In the genomic region with DNA sequence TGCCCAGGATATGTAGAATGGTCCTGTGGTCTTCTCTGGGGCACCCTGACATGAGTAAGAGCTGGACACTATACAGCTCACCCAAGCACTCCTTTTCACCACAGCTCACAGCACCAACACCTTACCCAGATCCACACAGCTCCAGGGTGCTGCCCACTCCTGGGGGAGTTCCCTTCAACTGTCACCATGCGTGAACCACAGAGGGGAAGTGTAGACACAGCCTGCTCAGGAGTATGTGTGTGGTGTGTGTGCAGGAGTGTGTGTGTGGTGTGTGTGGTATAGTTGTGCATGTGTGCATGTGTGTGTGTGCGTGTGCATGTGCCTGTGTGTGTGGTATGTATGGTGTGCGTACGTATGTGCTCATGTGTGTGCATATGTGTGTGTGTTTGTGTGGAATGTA, we compare ENCODE assay signal across 25 mouse cellular contexts. TPM values are rescaled to one million over a fixed set of nuclear protein-coding genes. Genes with fewer than 3 reads are reported as not detected.
"Had no signal": no experiment of that assay in that cellular context is flagged by ENCODE, and none has a peak within 500 bp of the region (broad histone marks: within the 10 kb centered on the region; RNA-seq: fewer than 3 reads in every experiment).

No protein-coding gene starts in this region.

- H3K9me3 ChIP-seq: intestine, embryonic 15.5 days; kidney, embryonic 15.5 days; neural tube, embryonic 13.5 days; stomach, embryonic 15.5 days had no signal

- H3K4me3 ChIP-seq: intestine, embryonic 15.5 days; kidney, embryonic 15.5 days; left cerebral cortex, adult 2 months; limb, embryonic 12.5 days; myocyte; neural tube, embryonic 13.5 days; stomach, embryonic 15.5 days had no signal

- H3K4me2 ChIP-seq: intestine, embryonic 15.5 days; kidney, embryonic 15.5 days; limb, embryonic 12.5 days; lung, embryonic 14.5 days; midbrain, embryonic 11.5 days; neural tube, embryonic 13.5 days; stomach, embryonic 15.5 days had no signal

- H3K27me3 ChIP-seq: intestine, embryonic 15.5 days; kidney, embryonic 15.5 days; limb, embryonic 12.5 days; neural tube, embryonic 13.5 days; stomach, embryonic 15.5 days had no signal

- ATAC-seq: intestine, embryonic 15.5 days; liver, postnatal 0 days; lung, postnatal 0 days; midbrain, embryonic 16.5 days had no signal

- H3K4me1 ChIP-seq: intestine, embryonic 15.5 days; kidney, embryonic 15.5 days; limb, embryonic 12.5 days; stomach, embryonic 15.5 days had no signal

- H3K27ac ChIP-seq: intestine, embryonic 15.5 days; kidney, embryonic 15.5 days; left cerebral cortex, adult 2 months; limb, embryonic 12.5 days; liver, embryonic 14.5 days; neural tube, embryonic 13.5 days; stomach, embryonic 15.5 days had no signal

- DNase-seq: kidney, adult 11 months; kidney, adult 8-10 months; kidney, postnatal 10 days; kidney, postnatal 36 days; layer of hippocampus, postnatal 36 days; liver; liver, postnatal 0 days; lung, embryonic 14.5 days; lung, postnatal 4 days; retina, postnatal 1 day; right cerebral cortex, postnatal 25 days; spleen, adult 18-20 months; thymus, postnatal 25 days had no signal

- H3K9ac ChIP-seq: intestine, embryonic 15.5 days; kidney, embryonic 15.5 days; limb, embryonic 12.5 days; liver, embryonic 14.5 days; liver, postnatal 0 days; lung, embryonic 14.5 days; neural tube, embryonic 13.5 days; stomach, embryonic 15.5 days had no signal

RNA-seq across cellular contexts. Expression of a gene that starts 49.5 kb away (rescaled TPM):
- total RNA-seq: monocyte, adult 5-6 weeks had no signal
